Mouse (Mus musculus) thymus, adult 2 months (tissue): ENCODE measurements around the gene Ier5.

Experiments
- CTCF ChIP-seq: fragments of 200-500 bp; IDR thresholded peaks from 2 replicates; pipeline ENCODE4 v1.5.1; 2012; ENCODE audit warnings: mild to moderate bottlenecking, control low read depth, low read length, moderate library complexity, borderline replicate concordance; ENCODE audit not compliant: control insufficient read depth, poor library complexity, insufficient read depth; ENCODE audit errors: extremely low read depth
- POLR2A ChIP-seq: fragments of 200-500 bp; IDR thresholded peaks from 2 replicates; pipeline ENCODE4 v1.6.1; 2012; ENCODE audit warnings: mild to moderate bottlenecking, low read length, control low read depth, moderate library complexity; ENCODE audit not compliant: control insufficient read depth, poor library complexity, insufficient read depth; ENCODE audit errors: extremely low read depth

- no peak for TF ChIP-seq CTCF
- TF ChIP-seq POLR2A, result no peak; the same call in 1 of the 2 replicates
Observed at GRCm38 (mm10) chr1:155083271-155084265, 15.9 kb downstream of the Ier5 start.
